Mouse (Mus musculus): ENCODE results near the gene Dgkb. TPM values are rescaled to one million over a fixed set of nuclear protein-coding genes. Genes with fewer than 3 reads are reported as not detected.

Gene Dgkb
- polyA plus RNA-seq, 1 experiment, result 3.6 TPM

GRCm38 (mm10) chr12:38497229-38497628 lies 679.7 kb downstream of the Dgkb start:
- DNase-seq (ENCODE audit: low read depth), result peak; percentile 31
- TF ChIP-seq POLR2A (IDR thresholded peaks at IDR 0.05; ENCODE audit: borderline replicate concordance, extremely low read depth, insufficient read depth, insufficient read length, poor library complexity, severe bottlenecking) (no peak), CTCF (IDR thresholded peaks at IDR 0.05; ENCODE audit: borderline replicate concordance, extremely low read depth, insufficient read depth, insufficient read length) (no peak)

GRCm38 (mm10) chr12:38500931-38501330 lies 683.4 kb downstream of the Dgkb start:
- TF ChIP-seq CTCF (IDR thresholded peaks at IDR 0.05; ENCODE audit: borderline replicate concordance, extremely low read depth, insufficient read depth, insufficient read length) (no peak), POLR2A (IDR thresholded peaks at IDR 0.05; ENCODE audit: borderline replicate concordance, extremely low read depth, insufficient read depth, insufficient read length, poor library complexity, severe bottlenecking) (no peak)
- DNase-seq (ENCODE audit: low read depth), result peak; percentile 86

- peak; percentile 66 for DNase-seq (ENCODE audit: low read depth)
- TF ChIP-seq CTCF (IDR thresholded peaks at IDR 0.05; ENCODE audit: borderline replicate concordance, extremely low read depth, insufficient read depth, insufficient read length) (no peak), POLR2A (IDR thresholded peaks at IDR 0.05; ENCODE audit: borderline replicate concordance, extremely low read depth, insufficient read depth, insufficient read length, poor library complexity, severe bottlenecking) (no peak)
Observed at GRCm38 (mm10) chr12:38508195-38508594, 690.7 kb downstream of the Dgkb start.

- no peak for DNase-seq (ENCODE audit: low read depth)
Observed at GRCm38 (mm10) chr12:38545431-38545830, 727.9 kb downstream of the Dgkb start.

GRCm38 (mm10) chr12:38577141-38577540 lies 759.6 kb downstream of the Dgkb start:
- TF ChIP-seq POLR2A (IDR thresholded peaks at IDR 0.05; ENCODE audit: borderline replicate concordance, extremely low read depth, insufficient read depth, insufficient read length, poor library complexity, severe bottlenecking) (no peak), CTCF (IDR thresholded peaks at IDR 0.05; ENCODE audit: borderline replicate concordance, extremely low read depth, insufficient read depth, insufficient read length) (no peak)
- DNase-seq (ENCODE audit: low read depth), result peak; percentile 37

More at GRCm38 (mm10) chr12:38545431-38545830, 727.9 kb downstream of the Dgkb start:
- TF ChIP-seq POLR2A (IDR thresholded peaks at IDR 0.05; ENCODE audit: borderline replicate concordance, extremely low read depth, insufficient read depth, insufficient read length, poor library complexity, severe bottlenecking) (no peak), CTCF (IDR thresholded peaks at IDR 0.05; ENCODE audit: borderline replicate concordance, extremely low read depth, insufficient read depth, insufficient read length) (no peak)

GRCm38 (mm10) chr12:38579191-38579817 lies 761.8 kb downstream of the Dgkb start:
- DNase-seq (ENCODE audit: low read depth), result peak; percentile 73

GRCm38 (mm10) chr12:38586368-38586865 lies 768.9 kb downstream of the Dgkb start:
- no peak for TF ChIP-seq POLR2A (IDR thresholded peaks at IDR 0.05; ENCODE audit: borderline replicate concordance, extremely low read depth, insufficient read depth, insufficient read length, poor library complexity, severe bottlenecking)
- TF ChIP-seq CTCF (IDR thresholded peaks at IDR 0.05; ENCODE audit: borderline replicate concordance, extremely low read depth, insufficient read depth, insufficient read length), result no peak
- no peak for DNase-seq (ENCODE audit: low read depth)

More at GRCm38 (mm10) chr12:38579191-38579817, 761.8 kb downstream of the Dgkb start:
- TF ChIP-seq POLR2A (IDR thresholded peaks at IDR 0.05; ENCODE audit: borderline replicate concordance, extremely low read depth, insufficient read depth, insufficient read length, poor library complexity, severe bottlenecking) (no peak), CTCF (IDR thresholded peaks at IDR 0.05; ENCODE audit: borderline replicate concordance, extremely low read depth, insufficient read depth, insufficient read length) (no peak)

- TF ChIP-seq POLR2A (IDR thresholded peaks at IDR 0.05; ENCODE audit: borderline replicate concordance, extremely low read depth, insufficient read depth, insufficient read length, poor library complexity, severe bottlenecking) (no peak), CTCF (IDR thresholded peaks at IDR 0.05; ENCODE audit: borderline replicate concordance, extremely low read depth, insufficient read depth, insufficient read length) (no peak)
Observed at GRCm38 (mm10) chr12:38589951-38590350, 772.4 kb downstream of the Dgkb start.

GRCm38 (mm10) chr12:38593653-38594052 lies 776.1 kb downstream of the Dgkb start:
- TF ChIP-seq POLR2A (IDR thresholded peaks at IDR 0.05; ENCODE audit: borderline replicate concordance, extremely low read depth, insufficient read depth, insufficient read length, poor library complexity, severe bottlenecking) (no peak), CTCF (IDR thresholded peaks at IDR 0.05; ENCODE audit: borderline replicate concordance, extremely low read depth, insufficient read depth, insufficient read length) (no peak)

More at GRCm38 (mm10) chr12:38589951-38590350, 772.4 kb downstream of the Dgkb start:
- DNase-seq (ENCODE audit: low read depth), result no peak

GRCm38 (mm10) chr12:38594055-38594454 lies 776.5 kb downstream of the Dgkb start:
- DNase-seq (ENCODE audit: low read depth), result peak; percentile 76
- TF ChIP-seq CTCF (IDR thresholded peaks at IDR 0.05; ENCODE audit: borderline replicate concordance, extremely low read depth, insufficient read depth, insufficient read length) (no peak), POLR2A (IDR thresholded peaks at IDR 0.05; ENCODE audit: borderline replicate concordance, extremely low read depth, insufficient read depth, insufficient read length, poor library complexity, severe bottlenecking) (no peak)

More at GRCm38 (mm10) chr12:38593653-38594052, 776.1 kb downstream of the Dgkb start:
- DNase-seq (ENCODE audit: low read depth), result no peak

- TF ChIP-seq CTCF (IDR thresholded peaks at IDR 0.05; ENCODE audit: borderline replicate concordance, extremely low read depth, insufficient read depth, insufficient read length) (no peak), POLR2A (IDR thresholded peaks at IDR 0.05; ENCODE audit: borderline replicate concordance, extremely low read depth, insufficient read depth, insufficient read length, poor library complexity, severe bottlenecking) (no peak)
- peak; percentile 73 for DNase-seq (ENCODE audit: low read depth)
Observed at GRCm38 (mm10) chr12:38596416-38597062, 779.0 kb downstream of the Dgkb start.

Measured in brain, embryonic 14.5 days (tissue).